Mouse (Mus musculus): ENCODE measurements around the gene Id2.

- TF ChIP-seq CTCF (IDR thresholded peaks at IDR 0.05; ENCODE audit: borderline replicate concordance, control insufficient read depth, extremely low read depth, insufficient read depth, low read length, poor library complexity) (no peak), POLR2A (IDR thresholded peaks at IDR 0.05; ENCODE audit: control insufficient read depth, extremely low read depth, insufficient read depth, low read length, poor library complexity) (no peak)
Measured at GRCm38 (mm10) chr12:25044579-25044978, 52.4 kb downstream of the Id2 start.

Measured in thymus, adult 2 months (tissue).